Mouse (Mus musculus) ES-Bruce4 (cell line): ENCODE measurements around the gene Abhd17b.

Experiments
- CTCF ChIP-seq: IDR thresholded peaks from one replicate; pipeline ENCODE4 v1.8.1; 2011; ENCODE audit warnings: low read depth, low read length
- EP300 ChIP-seq: IDR thresholded peaks from 2 replicates; pipeline ENCODE4 v1.6.1; 2011; ENCODE audit warnings: low read depth, low read length; ENCODE audit not compliant: insufficient read depth
- POLR2A ChIP-seq: IDR thresholded peaks from one replicate; pipeline ENCODE4 v1.8.1; 2011; ENCODE audit warnings: low read length; ENCODE audit not compliant: insufficient read depth

DNA sequence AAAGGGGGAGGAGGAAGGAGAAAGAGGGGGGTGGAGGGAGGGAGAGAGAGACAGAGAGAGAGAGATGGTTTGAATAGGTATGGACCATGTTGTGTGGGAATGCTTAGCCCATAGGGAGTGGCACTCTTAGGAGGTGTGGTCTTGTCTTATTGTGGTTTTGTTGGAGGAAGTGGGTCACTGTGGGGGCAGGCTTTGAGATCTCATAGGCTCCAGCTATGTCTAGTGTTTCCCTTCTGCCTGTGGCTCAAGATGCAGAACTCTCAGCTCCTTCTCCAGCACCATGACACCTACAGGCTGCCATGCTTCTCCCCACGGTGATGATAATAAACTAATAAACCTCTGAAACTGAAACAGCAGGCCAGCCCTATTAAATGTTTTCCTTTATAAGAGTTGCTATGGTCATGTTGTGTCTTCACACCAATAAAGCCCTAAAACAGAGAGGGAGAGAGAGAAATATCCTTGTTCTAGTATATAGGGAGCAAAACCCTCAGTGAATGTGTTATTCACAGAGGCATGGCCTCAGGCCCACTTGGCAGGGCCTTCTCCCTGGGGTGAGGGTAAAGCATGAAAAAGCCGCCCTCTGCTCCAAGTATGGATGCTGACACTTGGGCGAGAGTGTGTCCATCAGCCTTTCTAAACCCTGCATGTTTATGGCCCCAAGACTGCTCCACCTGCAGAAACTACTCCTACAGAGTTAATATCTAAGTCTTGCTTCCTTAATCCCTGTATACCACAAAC, 29.4 kb upstream of the Abhd17b start:
- TF ChIP-seq POLR2A (no peak), CTCF (no peak), EP300 (no peak)
